Mouse (Mus musculus): Measurements from ENCODE around the gene Zfp94.
A peak's percentile ranks its signal among the peaks of the same experiment; 100 is the strongest.

The Zfp94 gene

GRCm38 (mm10) chr7:24271191-24271590 lies 45.3 kb downstream of the Zfp94 start:
- no peak for DNase-seq

GRCm38 (mm10) chr7:24270288-24270672 lies 46.2 kb downstream of the Zfp94 start, which contains the start of gene Zfp93:
Gene Zfp93, plus strand, starts transcription at chr7:24270420.
- DNase-seq, result peak; percentile 77 to 79

GRCm38 (mm10) chr7:24269667-24270287 lies 46.7 kb downstream of the Zfp94 start:
- DNase-seq, result no peak

GRCm38 (mm10) chr7:24269256-24269655 lies 47.2 kb downstream of the Zfp94 start:
- DNase-seq, result no peak

- DNase-seq, result no peak
Measured at GRCm38 (mm10) chr7:24268176-24269155, 48.0 kb downstream of the Zfp94 start.

GRCm38 (mm10) chr7:24260000-24260312 lies 56.5 kb downstream of the Zfp94 start:
- no peak for DNase-seq

GRCm38 (mm10) chr7:24259306-24259999 lies 57.0 kb downstream of the Zfp94 start:
- DNase-seq, result no peak

GRCm38 (mm10) chr7:24254633-24255474 lies 61.6 kb downstream of the Zfp94 start, which contains the start of gene Zfp108:
Gene Zfp108, plus strand, starts transcription at chr7:24254794.
- peak; percentile 78 to 82 for DNase-seq

- no peak for DNase-seq
Measured at GRCm38 (mm10) chr7:24253779-24254615, 62.5 kb downstream of the Zfp94 start.

All from lung, postnatal 4 days (tissue).